Mouse (Mus musculus) left cerebral cortex, postnatal 4 days (tissue): ENCODE measurements around the gene Dennd4c. TPM values are rescaled to one million over a fixed set of nuclear protein-coding genes. Genes with fewer than 3 reads are reported as not detected.

ENCODE experiments used
- DNase-seq: peaks from one replicate; pipeline ENCODE4 v3.0.0-alpha.2; 2022
- intact Hi-C: fragments of 180-260 bp; cut with DNase I; formaldehyde crosslinking; loops from one replicate; pipeline ENCODE4 v1.15.1; 2025
- total RNA-seq, 2 experiments: library from RNA; stranded (reverse); gene quantifications; 2 replicates each; pipeline ENCODE4 v1.2.3; 2021

The Dennd4c gene
- total RNA-seq, 2 experiments from 2014 or later = 10.1 to 11.9 TPM

- intact Hi-C loops = no loop called here
- DNase-seq = no peak
Observed at GRCm38 (mm10) chr4:86879477-86879876, 131.1 kb downstream of the Dennd4c start.

- no peak for DNase-seq
- intact Hi-C loops = no loop called here
Observed at GRCm38 (mm10) chr4:86881178-86881577, 132.8 kb downstream of the Dennd4c start.

DNA sequence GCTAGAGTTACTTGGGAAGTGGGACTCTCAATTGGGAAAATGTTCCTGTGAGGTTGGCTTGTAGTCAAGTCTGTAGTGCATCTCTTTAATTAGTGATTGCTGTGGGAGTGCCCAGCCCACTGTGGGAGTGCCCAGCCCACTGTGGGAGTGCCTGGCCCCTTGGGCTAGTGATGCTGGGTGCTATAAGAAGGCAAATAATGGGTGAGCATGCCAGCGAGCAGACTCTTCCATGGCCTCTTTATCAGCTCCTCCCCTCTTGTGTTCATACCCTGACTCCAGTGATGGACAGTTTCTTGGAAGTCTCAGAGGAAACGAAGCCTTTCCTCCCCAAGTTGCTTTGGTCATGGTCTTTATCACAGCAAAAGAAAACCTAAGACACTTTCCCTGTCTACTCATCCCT is 134.1 kb downstream of the Dennd4c start:
- intact Hi-C loops = no loop called here
- no peak for DNase-seq

GRCm38 (mm10) chr4:86884945-86885344 is 136.6 kb downstream of the Dennd4c start:
- peak; percentile 17 for DNase-seq
- intact Hi-C loops = no loop called here

- intact Hi-C loops = no loop called here
- DNase-seq = no peak
Observed at GRCm38 (mm10) chr4:86885790-86886159, 137.4 kb downstream of the Dennd4c start.

DNA sequence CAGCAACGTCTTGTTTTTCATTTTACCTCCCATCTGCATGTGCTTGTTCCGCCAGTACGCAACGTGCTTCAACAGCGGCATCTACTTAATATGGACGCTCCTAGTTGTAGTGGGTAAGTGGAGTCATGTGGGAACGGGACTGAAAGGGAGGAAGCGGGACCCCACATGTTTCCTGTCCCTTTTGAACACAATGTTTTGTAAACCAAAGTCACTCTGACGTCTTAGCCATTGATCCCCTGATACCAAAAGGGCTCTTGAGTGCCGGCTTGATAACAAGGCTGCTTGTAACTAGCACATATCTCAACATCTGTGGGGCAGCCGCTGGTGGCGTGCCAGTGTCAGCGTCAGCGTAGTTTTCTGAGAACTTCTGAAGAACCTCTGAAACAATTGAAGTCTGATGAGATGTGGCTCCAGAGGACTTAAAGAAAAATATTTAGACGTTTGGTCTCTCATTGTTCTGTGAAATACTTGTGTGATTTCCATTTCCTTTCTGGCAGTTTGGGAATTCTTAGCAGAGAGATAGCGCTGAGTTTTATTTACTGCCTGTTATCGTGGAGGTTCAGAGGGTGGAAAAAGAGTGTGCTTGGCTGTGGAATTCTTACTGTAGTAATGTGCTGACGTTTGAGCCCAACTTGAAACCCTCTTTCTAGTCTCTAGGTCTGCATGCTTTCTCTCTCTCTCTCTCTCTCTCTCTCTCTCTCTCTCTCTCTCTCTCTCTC is 138.0 kb downstream of the Dennd4c start:
- intact Hi-C loops = no loop called here
- DNase-seq = no peak

DNA sequence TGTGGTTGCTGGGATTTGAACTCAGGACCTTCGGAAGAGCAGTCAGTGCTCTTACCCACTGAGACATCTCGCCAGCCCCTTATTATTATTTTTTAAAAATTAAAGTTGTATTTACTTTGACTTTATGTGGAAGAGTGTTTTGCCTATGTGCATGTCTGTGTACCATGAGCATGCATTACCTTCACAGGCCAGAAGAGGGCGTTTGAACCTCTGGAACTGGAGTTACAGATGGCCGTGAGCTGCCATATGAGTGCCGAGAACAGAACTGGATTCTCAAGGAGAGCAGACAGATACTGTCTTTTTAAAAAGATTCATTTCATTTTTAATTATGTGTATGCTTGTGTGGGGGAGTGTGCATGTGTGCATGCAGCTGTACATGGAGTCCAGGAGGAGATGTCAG is 139.5 kb downstream of the Dennd4c start:
- DNase-seq = no peak
- intact Hi-C loops = no loop called here

GRCm38 (mm10) chr4:86897411-86897810 is 149.1 kb downstream of the Dennd4c start:
- intact Hi-C loops = no loop called here
- no peak for DNase-seq

GRCm38 (mm10) chr4:86898791-86899474 is 150.6 kb downstream of the Dennd4c start:
- intact Hi-C loops = no loop called here
- no peak for DNase-seq

Other genes with a start within 250 kb of the Dennd4c start
- gene Saxo1, start 190.2 kb upstream of the Dennd4c start, total RNA-seq = not detected
- 100 to 1,000 TPM; 131 to 139 TPM for gene Rraga, start 172.9 kb upstream of the Dennd4c start, total RNA-seq
- gene Haus6, start 136.5 kb upstream of the Dennd4c start, total RNA-seq = 10 to 100 TPM; 11.4 to 11.9 TPM
- gene Plin2, start 78.5 kb upstream of the Dennd4c start, total RNA-seq = 10 to 100 TPM; 32.0 to 46.7 TPM
- gene Rps6, start 108.9 kb downstream of the Dennd4c start, total RNA-seq = 100 to 1,000 TPM; 527 to 532 TPM
- gene Acer2, start 125.8 kb downstream of the Dennd4c start, total RNA-seq = 1 to 10 TPM; 3.5 to 3.9 TPM